Mouse (Mus musculus) liver, embryonic 12.5 days (tissue): Measurements from ENCODE around the gene Bhlhe41. TPM values are rescaled to one million over a fixed set of nuclear protein-coding genes. Genes with fewer than 3 reads are reported as not detected.

Source experiments
- ATAC-seq: fragments of 200-750 bp; cut with Nextera tagmentation; 2 replicates; pipeline ENCODE4 v1.8.0; 2017; ENCODE audit warnings: moderate number of reproducible peaks, mild to moderate bottlenecking, moderate library complexity
- H3K27ac ChIP-seq: fragments of 300-500 bp; sonication (generic); 2 replicates; pipeline ENCODE4 v1.5.1; 2016; ENCODE audit warnings: mild to moderate bottlenecking
- H3K27me3 ChIP-seq: fragments of 300-500 bp; sonication (generic); replicated peaks from 2 replicates; pipeline ENCODE4 v1.6.1; 2016; ENCODE audit warnings: mild to moderate bottlenecking, moderate library complexity
- H3K36me3 ChIP-seq: fragments of 300-500 bp; sonication (generic); 2 replicates; pipeline ENCODE4 v1.6.1; 2016; ENCODE audit warnings: mild to moderate bottlenecking, moderate library complexity
- H3K4me1 ChIP-seq: fragments of 300-500 bp; sonication (generic); 2 replicates; pipeline ENCODE4 v1.6.1; 2016
- H3K4me2 ChIP-seq: fragments of 300-500 bp; sonication (generic); 2 replicates; pipeline ENCODE4 v1.6.1; 2016; ENCODE audit warnings: mild to moderate bottlenecking, moderate library complexity
- H3K4me3 ChIP-seq: fragments of 300-500 bp; sonication (generic); 2 replicates; pipeline ENCODE4 v1.5.1; 2016; ENCODE audit warnings: mild to moderate bottlenecking, moderate library complexity
- H3K9ac ChIP-seq: fragments of 300-500 bp; sonication (generic); 2 replicates; pipeline ENCODE4 v1.6.1; 2016; ENCODE audit warnings: mild to moderate bottlenecking, moderate library complexity
- H3K9me3 ChIP-seq: fragments of 300-500 bp; sonication (generic); replicated peaks from 2 replicates; pipeline ENCODE4 v1.6.1; 2016; ENCODE audit warnings: mild to moderate bottlenecking, moderate library complexity
- WGBS: fragments of 180-500 bp; shearing (Covaris S2); methylation state at CpG from one replicate; pipeline ENCODE4 v1.1.7; 2016; ENCODE audit not compliant: insufficient replicate concordance; 5-methylcytosine and 5-hydroxymethylcytosine counted together
- polyA plus RNA-seq: library from polyadenylated mRNA; unstranded; fragments of >200 nt; fragmentation: Nextera tagmentation; extraction: Ambion mirVana; gene quantifications from 2 replicates; pipeline ENCODE4 v1.2.1, GENCODE M21; 2016

The Bhlhe41 gene
- polyA plus RNA-seq, 1 experiment from 2014 or later, result 0.15 TPM

DNA sequence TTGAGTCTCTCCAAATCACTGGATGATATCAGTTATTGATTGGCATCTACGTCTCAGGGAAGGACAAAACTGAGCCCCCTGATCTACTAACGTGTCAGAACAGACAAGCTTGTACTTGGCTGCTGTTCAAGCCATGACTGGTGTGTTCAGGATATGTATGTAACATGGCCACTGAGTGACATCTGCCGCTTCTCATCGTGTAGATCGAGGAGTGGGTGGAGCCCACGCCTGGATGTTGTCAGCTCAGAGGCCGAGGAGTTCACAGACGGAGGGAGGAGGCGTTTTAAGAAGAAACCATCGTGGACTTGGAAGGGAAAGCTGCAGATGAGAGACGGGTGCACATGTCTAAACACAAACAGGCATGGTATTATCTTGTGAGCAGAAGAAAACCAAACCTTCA lies 26.6 kb upstream of the Bhlhe41 start:
- Histone ChIP-seq H3K27ac (no peak overlapping the region), H3K4me2 (no peak overlapping the region), H3K36me3 (no peaks in the 10 kb centered on the region), H3K9me3 (no peaks in the 10 kb centered on the region), H3K27me3 (no peaks in the 10 kb centered on the region), H3K4me1 (0 out of 2 replicates have a peak, but pooled peaks cover 5% of the 10 kb centered on the region), H3K9ac (no peak overlapping the region), H3K4me3 (no peak overlapping the region)
- ATAC-seq, result no peak
- WGBS, result 63% methylated on average over 11 of the region's 11 CpGs

DNA sequence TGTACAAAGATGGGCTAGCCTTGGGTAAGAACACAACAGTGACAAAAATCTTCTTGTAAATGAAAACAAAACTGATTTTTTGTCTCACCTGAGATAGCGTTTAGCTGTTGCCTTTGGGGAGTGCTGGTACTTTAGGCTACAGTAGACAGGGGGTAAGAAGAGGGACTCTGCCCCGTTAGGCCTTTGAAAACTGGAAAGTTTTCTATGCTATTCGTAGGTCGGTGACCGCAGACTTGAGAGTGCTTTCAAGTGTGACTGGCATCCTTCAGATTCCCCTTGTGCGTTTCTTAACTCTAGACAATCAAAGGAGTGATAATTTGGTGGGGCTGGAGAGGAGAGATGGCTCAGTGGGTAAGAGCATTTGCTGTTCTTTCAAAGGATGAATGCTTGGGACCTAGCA lies 22.4 kb upstream of the Bhlhe41 start:
- 74% methylated on average over 6 of the region's 6 CpGs for WGBS
- no peak overlapping the region for H3K4me3 ChIP-seq
- no peak overlapping the region for H3K4me2 ChIP-seq
- no peak overlapping the region for H3K9ac ChIP-seq
- H3K4me1 ChIP-seq, result no peaks in the 10 kb centered on the region
- no peaks in the 10 kb centered on the region for H3K27me3 ChIP-seq
- no peaks in the 10 kb centered on the region for H3K9me3 ChIP-seq
- ATAC-seq, result no peak
- no peak overlapping the region for H3K27ac ChIP-seq
- no peaks in the 10 kb centered on the region for H3K36me3 ChIP-seq

GRCm38 (mm10) chr6:145886277-145886676 lies 20.9 kb upstream of the Bhlhe41 start:
- Histone ChIP-seq H3K36me3 (no peaks in the 10 kb centered on the region), H3K27ac (no peak overlapping the region), H3K9me3 (no peaks in the 10 kb centered on the region), H3K4me2 (no peak overlapping the region), H3K4me1 (no peaks in the 10 kb centered on the region), H3K9ac (no peak overlapping the region), H3K4me3 (no peak overlapping the region), H3K27me3 (no peaks in the 10 kb centered on the region)
- no peak for ATAC-seq
- WGBS, result 64% methylated on average over 8 of the region's 8 CpGs

GRCm38 (mm10) chr6:145885069-145885468 lies 19.7 kb upstream of the Bhlhe41 start:
- no peaks in the 10 kb centered on the region for H3K27me3 ChIP-seq
- no peak for ATAC-seq
- H3K9ac ChIP-seq, result no peak overlapping the region
- no peak overlapping the region for H3K4me3 ChIP-seq
- H3K9me3 ChIP-seq, result no peaks in the 10 kb centered on the region
- H3K36me3 ChIP-seq, result no peaks in the 10 kb centered on the region
- no peak overlapping the region for H3K4me2 ChIP-seq
- no peaks in the 10 kb centered on the region for H3K4me1 ChIP-seq
- no peak overlapping the region for H3K27ac ChIP-seq
- 68% methylated on average over 4 of the region's 4 CpGs for WGBS

GRCm38 (mm10) chr6:145883668-145884067 lies 18.3 kb upstream of the Bhlhe41 start:
- WGBS, result 69% methylated on average over 4 of the region's 4 CpGs
- no peak overlapping the region for H3K9ac ChIP-seq
- no peaks in the 10 kb centered on the region for H3K36me3 ChIP-seq
- H3K27ac ChIP-seq, result no peak overlapping the region
- no peak overlapping the region for H3K4me2 ChIP-seq
- no peaks in the 10 kb centered on the region for H3K4me1 ChIP-seq
- H3K4me3 ChIP-seq, result no peak overlapping the region
- ATAC-seq, result no peak
- no peaks in the 10 kb centered on the region for H3K27me3 ChIP-seq
- H3K9me3 ChIP-seq, result no peaks in the 10 kb centered on the region

- no peaks in the 10 kb centered on the region for H3K36me3 ChIP-seq
- H3K4me3 ChIP-seq, result no peak overlapping the region
- 32% methylated on average over 1 of the region's 1 CpGs for WGBS
- no peaks in the 10 kb centered on the region for H3K27me3 ChIP-seq
- H3K9ac ChIP-seq, result no peak overlapping the region
- H3K27ac ChIP-seq, result no peak overlapping the region
- H3K4me1 ChIP-seq, result no peaks in the 10 kb centered on the region
- no peak for ATAC-seq
- H3K9me3 ChIP-seq, result no peaks in the 10 kb centered on the region
- no peak overlapping the region for H3K4me2 ChIP-seq
Measured at GRCm38 (mm10) chr6:145883010-145883409, 17.7 kb upstream of the Bhlhe41 start.

- Histone ChIP-seq H3K9me3 (no peaks in the 10 kb centered on the region), H3K4me1 (no peaks in the 10 kb centered on the region), H3K27ac (no peak overlapping the region), H3K4me3 (no peak overlapping the region), H3K9ac (no peak overlapping the region), H3K27me3 (no peaks in the 10 kb centered on the region), H3K4me2 (no peak overlapping the region), H3K36me3 (no peaks in the 10 kb centered on the region)
- 75% methylated on average over 5 of the region's 5 CpGs for WGBS
- ATAC-seq, result no peak
Measured at GRCm38 (mm10) chr6:145880609-145881008, 15.3 kb upstream of the Bhlhe41 start.

DNA sequence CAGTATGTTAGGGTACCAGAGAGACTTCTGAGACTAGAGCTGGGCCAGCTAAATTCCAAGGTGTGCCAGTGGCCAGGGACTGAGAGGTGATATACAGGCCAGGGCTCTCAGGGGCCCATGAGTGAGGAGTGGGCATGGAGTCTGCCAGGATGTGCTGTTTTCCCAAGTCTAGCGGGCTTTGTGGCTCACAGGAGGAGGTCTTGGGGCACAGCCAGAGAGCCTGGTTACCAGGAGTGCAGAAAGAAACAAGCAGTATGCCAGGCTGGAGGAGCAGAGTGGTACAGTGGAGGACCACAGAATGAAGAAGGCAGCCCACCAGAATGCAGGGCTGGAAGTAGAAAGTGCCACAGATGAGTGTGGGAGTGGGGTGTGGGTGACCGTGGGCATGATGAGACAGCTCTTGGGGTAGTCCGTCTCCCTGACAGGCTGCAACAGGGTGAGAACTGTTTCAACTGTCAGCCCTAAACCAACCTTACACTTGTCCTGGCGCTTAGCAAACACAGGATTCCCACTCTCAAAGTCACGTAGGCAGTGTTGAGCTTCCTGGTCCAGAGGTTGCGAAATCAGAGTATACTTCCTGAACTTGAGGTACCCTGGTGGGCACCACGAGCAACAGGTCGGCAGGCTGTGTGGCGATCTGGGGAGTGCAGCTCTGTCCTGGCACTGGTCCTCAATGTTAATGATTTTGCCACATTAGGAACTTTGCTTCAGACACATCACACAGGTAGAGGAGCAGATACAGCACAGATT lies 11.8 kb upstream of the Bhlhe41 start:
- 0 out of 2 replicates have a peak, but pooled peaks cover 11% of the 10 kb centered on the region for H3K27me3 ChIP-seq
- H3K36me3 ChIP-seq, result no peaks in the 10 kb centered on the region
- H3K27ac ChIP-seq, result no peak overlapping the region
- H3K4me2 ChIP-seq, result no peak overlapping the region
- ATAC-seq, result no peak
- no peak overlapping the region for H3K4me3 ChIP-seq
- no peak overlapping the region for H3K9ac ChIP-seq
- WGBS, result 49% methylated on average over 9 of the region's 9 CpGs
- H3K9me3 ChIP-seq, result no peaks in the 10 kb centered on the region
- no peaks in the 10 kb centered on the region for H3K4me1 ChIP-seq

DNA sequence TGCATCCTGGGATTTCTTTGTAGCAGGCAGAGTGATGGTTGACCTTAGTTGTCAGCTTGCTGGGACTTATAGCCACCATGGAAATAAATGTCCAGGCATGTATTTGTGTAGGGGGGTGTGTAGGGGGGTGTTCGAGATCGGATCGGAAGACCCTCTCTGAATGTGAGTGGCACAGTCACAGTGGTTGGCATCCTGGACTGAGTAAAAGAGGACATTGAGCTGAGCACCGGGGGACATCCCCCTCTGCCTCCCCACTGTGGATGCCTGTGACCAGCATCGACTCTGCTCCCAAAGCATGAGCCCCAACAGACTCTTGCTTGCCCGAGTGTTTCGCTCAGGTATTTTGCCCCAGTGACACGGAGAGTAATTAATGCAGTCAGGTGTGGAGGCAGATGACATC lies 8.0 kb upstream of the Bhlhe41 start:
- Histone ChIP-seq H3K36me3 (no peaks in the 10 kb centered on the region), H3K4me2 (no peak overlapping the region), H3K9ac (no peak overlapping the region), H3K4me1 (no peaks in the 10 kb centered on the region), H3K9me3 (no peaks in the 10 kb centered on the region), H3K27me3 (peaks cover 39% of the 10 kb centered on the region), H3K27ac (no peak overlapping the region), H3K4me3 (no peak overlapping the region)
- no peak for ATAC-seq
- 64% methylated on average over 8 of the region's 8 CpGs for WGBS

DNA sequence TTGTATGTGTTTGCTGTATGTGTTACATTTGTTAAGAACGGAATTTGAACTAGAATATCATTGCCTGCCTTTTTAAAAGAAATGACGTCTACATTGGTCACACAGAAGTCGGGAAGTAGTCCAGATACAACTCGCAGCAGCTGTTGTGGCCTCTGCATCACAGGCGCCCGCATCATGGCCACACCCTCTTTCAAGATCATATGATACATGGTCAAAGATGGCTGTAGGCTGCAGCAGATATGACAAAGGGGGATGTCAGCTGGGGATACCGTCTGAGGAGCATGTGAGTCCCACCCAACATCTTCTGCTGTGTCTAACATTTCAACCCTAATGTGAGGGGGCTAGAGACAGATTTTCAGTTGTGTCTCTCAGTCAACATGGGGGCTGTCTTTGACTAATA lies 6.7 kb upstream of the Bhlhe41 start:
- Histone ChIP-seq H3K4me2 (no peak overlapping the region), H3K27ac (no peak overlapping the region), H3K9me3 (no peaks in the 10 kb centered on the region), H3K27me3 (peaks cover 53% of the 10 kb centered on the region), H3K4me3 (no peak overlapping the region), H3K4me1 (no peaks in the 10 kb centered on the region), H3K36me3 (no peaks in the 10 kb centered on the region), H3K9ac (no peak overlapping the region)
- ATAC-seq, result no peak
- 63% methylated on average over 7 of the region's 7 CpGs for WGBS

GRCm38 (mm10) chr6:145870991-145871390 lies 5.6 kb upstream of the Bhlhe41 start:
- H3K4me2 ChIP-seq, result no peak overlapping the region
- H3K9ac ChIP-seq, result no peak overlapping the region
- no peaks in the 10 kb centered on the region for H3K4me1 ChIP-seq
- H3K4me3 ChIP-seq, result no peak overlapping the region
- H3K9me3 ChIP-seq, result no peaks in the 10 kb centered on the region
- WGBS, result 42% methylated on average over 4 of the region's 4 CpGs
- no peaks in the 10 kb centered on the region for H3K36me3 ChIP-seq
- peaks cover 63% of the 10 kb centered on the region for H3K27me3 ChIP-seq
- no peak overlapping the region for H3K27ac ChIP-seq
- no peak for ATAC-seq

- no peaks in the 10 kb centered on the region for H3K9me3 ChIP-seq
- H3K27ac ChIP-seq, result no peak overlapping the region
- ATAC-seq, result no peak
- H3K36me3 ChIP-seq, result no peaks in the 10 kb centered on the region
- H3K4me3 ChIP-seq, result no peak overlapping the region
- H3K4me2 ChIP-seq, result no peak overlapping the region
- 49% methylated on average over 3 of the region's 3 CpGs for WGBS
- peaks cover 27% of the 10 kb centered on the region for H3K4me1 ChIP-seq
- H3K9ac ChIP-seq, result no peak overlapping the region
- peaks cover 91% of the 10 kb centered on the region for H3K27me3 ChIP-seq
Measured at GRCm38 (mm10) chr6:145867111-145867510, 1.8 kb upstream of the Bhlhe41 start.
